Mouse (Mus musculus) ES-E14 (cell line): ENCODE results near the gene Vmo1.

ENCODE experiments used
- HCFC1 ChIP-seq: IDR thresholded peaks from 2 replicates; pipeline ENCODE4 v1.6.1; 2012; ENCODE audit warnings: low read length, inconsistent platforms, borderline replicate concordance; ENCODE audit not compliant: insufficient read depth
- MAFK ChIP-seq: IDR thresholded peaks from 2 replicates; pipeline ENCODE4 v1.6.1; 2014; ENCODE audit warnings: mild to moderate bottlenecking, low read depth, low read length, inconsistent platforms; ENCODE audit not compliant: insufficient read depth
- ZC3H11A ChIP-seq: IDR thresholded peaks from 2 replicates; pipeline ENCODE4 v1.6.1; 2012; ENCODE audit warnings: low read depth, mild to moderate bottlenecking, inconsistent platforms, low read length, borderline replicate concordance
- ZNF384 ChIP-seq: IDR thresholded peaks from 2 replicates; pipeline ENCODE4 v1.6.1; 2012; ENCODE audit warnings: low read depth, low read length, inconsistent platforms

DNA sequence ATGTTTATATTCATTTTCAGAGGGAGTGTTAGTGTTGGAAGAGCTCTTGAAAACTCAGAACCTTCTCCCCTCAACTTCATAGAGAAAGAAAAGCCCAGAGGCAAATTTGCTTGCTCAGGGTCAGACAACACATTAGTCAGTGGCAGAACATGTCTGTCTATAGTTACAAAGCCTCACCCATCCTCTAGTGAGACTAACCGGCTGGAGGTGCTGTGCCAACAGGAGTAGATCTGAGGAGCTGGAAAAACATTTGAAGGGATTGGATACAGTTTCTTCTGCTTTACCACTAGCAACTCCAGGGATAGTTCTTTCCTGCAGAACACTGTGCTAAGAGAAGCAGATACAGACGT, 47.5 kb upstream of the Vmo1 start:
- TF ChIP-seq HCFC1 = no peak
- no peak for TF ChIP-seq ZC3H11A
- no peak for TF ChIP-seq MAFK
- no peak for TF ChIP-seq ZNF384
